13 mouse cellular contexts compared by ENCODE assay signal in genomic region chr3:129445961-129446360, GRCm38 (mm10).
"Had no signal": no experiment of that assay in that cellular context is flagged by ENCODE, and none has a peak within 500 bp of the region (broad histone marks: within the 10 kb centered on the region; RNA-seq: fewer than 3 reads in every experiment).

No protein-coding gene starts in this region.

- H3K4me1 ChIP-seq: limb, embryonic 13.5 days; midbrain, embryonic 13.5 days; neural tube, embryonic 15.5 days had no signal

- H3K27me3 ChIP-seq: limb, embryonic 13.5 days; midbrain, embryonic 13.5 days; neural tube, embryonic 15.5 days had no signal

- ATAC-seq: lung, postnatal 0 days; midbrain, embryonic 13.5 days had no signal

- DNase-seq: kidney, adult 18-20 months; kidney, postnatal 10 days; kidney, postnatal 4 days; left cerebral cortex, postnatal 4 days; lung, postnatal 36 days; right cerebral cortex, adult 18-20 months; right cerebral cortex, postnatal 25 days; thymus, adult 2 months; thymus, postnatal 36 days had no signal

- H3K4me3 ChIP-seq: limb, embryonic 13.5 days; midbrain, embryonic 13.5 days; neural tube, embryonic 15.5 days had no signal
